Mouse (Mus musculus) heart, embryonic 16.5 days (tissue): ENCODE measurements around the gene Mapk7. TPM values are rescaled to one million over a fixed set of nuclear protein-coding genes. Genes with fewer than 3 reads are reported as not detected.

Source experiments
- ATAC-seq: fragments of 200-750 bp; cut with Nextera tagmentation; replicated peaks from 2 replicates; pipeline ENCODE4 v1.8.0; 2017; ENCODE audit warnings: moderate number of reproducible peaks; ENCODE audit not compliant: insufficient read depth, low FRiP score; ENCODE audit errors: extremely low read depth
- H3K27ac ChIP-seq: fragments of 300-500 bp; sonication (generic); 2 replicates; pipeline ENCODE4 v1.5.1; 2014; ENCODE audit warnings: mild to moderate bottlenecking, low read length, control low read depth, moderate library complexity
- H3K27me3 ChIP-seq: fragments of 300-500 bp; sonication (generic); 2 replicates; pipeline ENCODE4 v1.6.1; 2014; ENCODE audit warnings: low read length, mixed read lengths; ENCODE audit not compliant: control insufficient read depth, insufficient read depth
- H3K36me3 ChIP-seq: fragments of 300-500 bp; sonication (generic); 2 replicates; pipeline ENCODE4 v1.6.1; 2014; ENCODE audit not compliant: control insufficient read depth, insufficient read depth
- H3K4me1 ChIP-seq: fragments of 300-500 bp; sonication (generic); 2 replicates; pipeline ENCODE4 v1.6.1; 2014; ENCODE audit warnings: low read length, mixed read lengths; ENCODE audit not compliant: control insufficient read depth, insufficient read depth
- H3K4me2 ChIP-seq: fragments of 300-500 bp; sonication (generic); 2 replicates; pipeline ENCODE4 v1.6.1; 2014; ENCODE audit warnings: low read depth, mild to moderate bottlenecking, control low read depth, low read length
- H3K4me3 ChIP-seq: fragments of 300-500 bp; sonication (generic); 2 replicates; pipeline ENCODE4 v1.5.1; 2014; ENCODE audit warnings: mild to moderate bottlenecking, control low read depth, low read length
- H3K9ac ChIP-seq: fragments of 300-500 bp; sonication (generic); 2 replicates; pipeline ENCODE4 v1.6.1; 2014; ENCODE audit warnings: low read length, control low read depth
- H3K9me3 ChIP-seq: fragments of 300-500 bp; sonication (generic); replicated peaks from 2 replicates; pipeline ENCODE4 v1.6.1; 2016; ENCODE audit warnings: low read length; ENCODE audit not compliant: control insufficient read depth
- WGBS: fragments of 180-500 bp; shearing (Covaris S2); extraction: QIAGEN DNeasy Blood & Tissue Kit; methylation state at CpG from one replicate; pipeline ENCODE4 v1.1.7; 2014; 5-methylcytosine and 5-hydroxymethylcytosine counted together
- polyA plus RNA-seq: library from polyadenylated mRNA; unstranded; fragments of >200 nt; fragmentation: Nextera tagmentation; extraction: Ambion mirVana; gene quantifications from 2 replicates; pipeline ENCODE4 v1.2.1, GENCODE M21; 2015

The Mapk7 gene
- polyA plus RNA-seq, 1 experiment from 2014 or later: 27.4 TPM

GRCm38 (mm10) chr11:61477566-61478508 is 16.4 kb downstream of the Mapk7 start:
- no peaks in the 10 kb centered on the region for H3K9me3 ChIP-seq
- no peak for ATAC-seq
- 68% methylated on average over 17 of the region's 17 CpGs for WGBS
- H3K36me3 ChIP-seq: no peaks in the 10 kb centered on the region
- H3K4me2 ChIP-seq: no peak overlapping the region
- no peak overlapping the region for H3K27ac ChIP-seq
- H3K9ac ChIP-seq: no peak overlapping the region
- H3K4me3 ChIP-seq: no peak overlapping the region
- H3K27me3 ChIP-seq: no peaks in the 10 kb centered on the region
- H3K4me1 ChIP-seq: no peaks in the 10 kb centered on the region

GRCm38 (mm10) chr11:61476786-61477382 is 17.3 kb downstream of the Mapk7 start:
- Histone ChIP-seq H3K9ac (no peak overlapping the region), H3K27me3 (no peaks in the 10 kb centered on the region), H3K36me3 (no peaks in the 10 kb centered on the region), H3K4me1 (no peaks in the 10 kb centered on the region), H3K27ac (no peak overlapping the region), H3K9me3 (no peaks in the 10 kb centered on the region), H3K4me2 (peak overlapping the region; percentile 23), H3K4me3 (no peak overlapping the region)
- no peak for ATAC-seq
- WGBS: 47% methylated on average over 12 of the region's 12 CpGs

GRCm38 (mm10) chr11:61473630-61474029 is 20.6 kb downstream of the Mapk7 start:
- no peaks in the 10 kb centered on the region for H3K27me3 ChIP-seq
- H3K9me3 ChIP-seq: no peaks in the 10 kb centered on the region
- H3K4me1 ChIP-seq: no peaks in the 10 kb centered on the region
- 64% methylated on average over 4 of the region's 4 CpGs for WGBS
- no peak for ATAC-seq
- H3K9ac ChIP-seq: no peak overlapping the region
- no peak overlapping the region for H3K4me2 ChIP-seq
- H3K27ac ChIP-seq: no peak overlapping the region
- H3K4me3 ChIP-seq: no peak overlapping the region
- H3K36me3 ChIP-seq: no peaks in the 10 kb centered on the region

DNA sequence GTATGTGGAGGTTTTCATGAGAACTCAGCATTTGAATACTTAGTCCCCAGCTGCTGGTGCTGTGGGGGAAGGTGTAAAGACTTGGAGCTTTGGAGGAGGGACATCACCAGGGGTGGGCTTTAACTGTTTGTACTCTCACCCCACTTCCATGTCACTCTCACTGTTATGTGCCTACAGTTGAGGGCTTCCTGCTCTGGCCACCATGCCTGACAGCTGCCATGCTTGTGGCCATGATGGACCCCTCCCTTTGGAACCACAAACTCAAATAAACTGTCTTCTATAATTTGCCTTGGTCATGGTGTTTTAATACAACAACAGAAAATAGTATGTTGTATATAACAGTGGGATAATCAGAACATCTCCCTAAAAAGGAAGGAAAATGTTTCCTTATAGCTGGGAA is 23.3 kb downstream of the Mapk7 start:
- H3K4me3 ChIP-seq: no peak overlapping the region
- no peaks in the 10 kb centered on the region for H3K27me3 ChIP-seq
- H3K9ac ChIP-seq: no peak overlapping the region
- H3K4me1 ChIP-seq: no peaks in the 10 kb centered on the region
- no peaks in the 10 kb centered on the region for H3K9me3 ChIP-seq
- H3K4me2 ChIP-seq: no peak overlapping the region
- no peaks in the 10 kb centered on the region for H3K36me3 ChIP-seq
- no peak for ATAC-seq
- no peak overlapping the region for H3K27ac ChIP-seq

DNA sequence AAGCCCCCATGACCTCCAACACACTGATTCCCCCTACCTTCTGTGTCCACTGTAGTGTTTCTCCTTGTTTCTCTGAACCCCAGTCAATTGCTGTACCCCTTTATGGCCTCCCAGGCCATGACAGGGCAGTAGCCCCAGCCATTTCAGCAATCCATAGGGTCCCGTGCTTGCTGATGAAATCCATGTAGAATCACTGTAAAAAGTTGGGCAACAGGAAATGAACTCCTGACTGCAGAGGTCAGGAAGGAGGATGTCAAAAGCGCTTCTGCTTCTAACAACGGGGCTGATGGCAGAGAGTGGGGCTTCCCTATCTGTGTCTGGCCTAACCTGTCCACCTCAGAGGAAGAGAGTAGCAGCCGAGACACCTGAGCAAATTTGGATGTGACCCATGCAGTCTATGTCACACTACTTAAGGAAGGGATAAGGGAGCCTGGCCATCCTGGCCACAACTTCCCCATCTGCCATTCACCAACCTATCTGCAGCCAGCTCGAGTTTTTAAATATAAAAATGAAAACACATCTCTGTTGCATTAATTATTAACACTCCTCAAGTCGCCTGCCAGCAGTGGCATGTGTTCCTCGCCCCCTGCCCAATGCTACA is 24.8 kb downstream of the Mapk7 start:
- Histone ChIP-seq H3K36me3 (no peaks in the 10 kb centered on the region), H3K4me2 (no peak overlapping the region), H3K9ac (no peak overlapping the region), H3K27ac (no peak overlapping the region), H3K9me3 (no peaks in the 10 kb centered on the region), H3K4me1 (no peaks in the 10 kb centered on the region), H3K4me3 (no peak overlapping the region), H3K27me3 (no peaks in the 10 kb centered on the region)
- 60% methylated on average over 7 of the region's 7 CpGs for WGBS
- ATAC-seq: no peak

GRCm38 (mm10) chr11:61468534-61468933 is 25.7 kb downstream of the Mapk7 start:
- no peak overlapping the region for H3K4me2 ChIP-seq
- no peaks in the 10 kb centered on the region for H3K9me3 ChIP-seq
- H3K4me3 ChIP-seq: no peak overlapping the region
- no peak overlapping the region for H3K27ac ChIP-seq
- H3K27me3 ChIP-seq: no peaks in the 10 kb centered on the region
- H3K9ac ChIP-seq: no peak overlapping the region
- no peaks in the 10 kb centered on the region for H3K36me3 ChIP-seq
- ATAC-seq: no peak
- H3K4me1 ChIP-seq: no peaks in the 10 kb centered on the region
- WGBS: 77% methylated on average over 4 of the region's 4 CpGs

- no peak overlapping the region for H3K9ac ChIP-seq
- no peak overlapping the region for H3K4me2 ChIP-seq
- no peaks in the 10 kb centered on the region for H3K4me1 ChIP-seq
- H3K36me3 ChIP-seq: no peaks in the 10 kb centered on the region
- no peak overlapping the region for H3K27ac ChIP-seq
- ATAC-seq: no peak
- H3K27me3 ChIP-seq: no peaks in the 10 kb centered on the region
- H3K9me3 ChIP-seq: no peaks in the 10 kb centered on the region
- H3K4me3 ChIP-seq: no peak overlapping the region
- 45% methylated on average over 4 of the region's 4 CpGs for WGBS
These were observed 28.8 kb downstream of the Mapk7 start for GRCm38 (mm10) chr11:61465422-61465821.

DNA sequence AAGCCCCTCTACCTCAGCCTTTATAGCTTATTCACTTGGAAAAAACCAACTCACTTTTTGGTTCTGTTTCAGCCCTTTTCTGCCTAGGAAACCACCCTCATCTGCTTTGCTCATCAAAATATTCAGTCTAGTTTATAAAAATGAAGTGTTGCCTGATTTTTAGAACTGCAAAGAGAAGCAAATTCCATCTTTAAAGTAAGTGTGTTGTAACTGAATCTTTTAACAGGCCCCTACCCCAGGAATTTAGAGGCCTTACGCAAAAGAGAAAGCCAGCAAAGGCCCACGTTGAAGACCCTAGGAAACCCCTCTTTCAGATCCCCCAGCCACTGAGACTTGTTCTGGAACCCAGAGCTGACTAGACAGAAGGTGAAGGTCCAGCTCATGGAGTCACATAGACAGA is 30.1 kb downstream of the Mapk7 start:
- H3K9ac ChIP-seq: no peak overlapping the region
- no peak for ATAC-seq
- 62% methylated on average over 2 of the region's 2 CpGs for WGBS
- no peaks in the 10 kb centered on the region for H3K27me3 ChIP-seq
- no peaks in the 10 kb centered on the region for H3K4me1 ChIP-seq
- no peak overlapping the region for H3K4me3 ChIP-seq
- H3K9me3 ChIP-seq: no peaks in the 10 kb centered on the region
- H3K36me3 ChIP-seq: no peaks in the 10 kb centered on the region
- no peak overlapping the region for H3K4me2 ChIP-seq
- no peak overlapping the region for H3K27ac ChIP-seq
